Mouse (Mus musculus) stomach, postnatal 0 days (tissue): Measurements from ENCODE around the gene Ipo13. TPM values are rescaled to one million over a fixed set of nuclear protein-coding genes. Genes with fewer than 3 reads are reported as not detected.

Experiments used
- ATAC-seq: fragments of 200-750 bp; cut with Nextera tagmentation; 2 replicates; pipeline ENCODE4 v1.8.0; 2017; ENCODE audit not compliant: low FRiP score, low TSS enrichment
- DNase-seq: peaks from one replicate; pipeline ENCODE4 v3.0.0-alpha.2; 2016; ENCODE audit warnings: low spot score
- H3K27ac ChIP-seq: fragments of 300-500 bp; sonication (generic); replicated peaks from 2 replicates; pipeline ENCODE4 v1.5.1; 2014; ENCODE audit warnings: mild to moderate bottlenecking, control low read depth
- H3K27me3 ChIP-seq: fragments of 300-500 bp; sonication (generic); 2 replicates; pipeline ENCODE4 v1.6.1; 2014; ENCODE audit warnings: low read length; ENCODE audit not compliant: control insufficient read depth, insufficient read depth
- H3K36me3 ChIP-seq: fragments of 300-500 bp; sonication (generic); 2 replicates; pipeline ENCODE4 v1.6.1; 2014; ENCODE audit warnings: low read length, mixed read lengths; ENCODE audit not compliant: control insufficient read depth, insufficient read depth
- H3K4me1 ChIP-seq: fragments of 300-500 bp; sonication (generic); replicated peaks from 2 replicates; pipeline ENCODE4 v1.6.1; 2014; ENCODE audit warnings: antibody characterized with exemption; ENCODE audit not compliant: control insufficient read depth, insufficient read depth
- H3K4me2 ChIP-seq: fragments of 300-500 bp; sonication (generic); replicated peaks from 2 replicates; pipeline ENCODE4 v1.6.1; 2014; ENCODE audit warnings: low read depth, mild to moderate bottlenecking, control low read depth, moderate library complexity
- H3K4me3 ChIP-seq: fragments of 300-500 bp; sonication (generic); 2 replicates; pipeline ENCODE4 v1.5.1; 2014; ENCODE audit warnings: low read depth, low read length, control low read depth
- H3K9ac ChIP-seq: fragments of 300-500 bp; sonication (generic); 2 replicates; pipeline ENCODE4 v1.6.1; 2014; ENCODE audit warnings: mild to moderate bottlenecking, low read length, control low read depth, mixed read lengths
- H3K9me3 ChIP-seq: fragments of 300-500 bp; sonication (generic); 2 replicates; pipeline ENCODE4 v1.6.1; 2016; ENCODE audit warnings: low read length; ENCODE audit not compliant: control insufficient read depth
- CTCF ChIP-seq: IDR thresholded peaks from 2 replicates; pipeline ENCODE4 v1.5.1; 2016; ENCODE audit warnings: antibody characterized with exemption, low read depth, mild to moderate bottlenecking, moderate library complexity
- EP300 ChIP-seq: optimal IDR thresholded peaks from 2 replicates; pipeline ENCODE3; 2016; ENCODE audit warnings: antibody characterized with exemption
- WGBS: fragments of 180-500 bp; shearing (Covaris S2); extraction: QIAGEN DNeasy Blood & Tissue Kit; methylation state at CpG from one replicate; pipeline ENCODE4 v1.1.7; 2014; 5-methylcytosine and 5-hydroxymethylcytosine counted together
- polyA plus RNA-seq: library from polyadenylated mRNA; unstranded; fragments of >200 nt; fragmentation: Nextera tagmentation; extraction: Ambion mirVana; gene quantifications from 2 replicates; pipeline ENCODE4 v1.2.1, GENCODE M21; 2015

Ipo13 gene
- polyA plus RNA-seq, 1 experiment from 2014 or later = 21.5 TPM

- no peak for TF ChIP-seq CTCF
- TF ChIP-seq EP300 = no peak
- H3K27me3 ChIP-seq = no peaks in the 10 kb centered on the region
- no peak overlapping the region for H3K9ac ChIP-seq
- H3K4me3 ChIP-seq = no peak overlapping the region
- WGBS = 81% methylated on average over 4 of the region's 4 CpGs
- 0 out of 2 replicates have a peak, but pooled peaks cover 1% of the 10 kb centered on the region for H3K4me1 ChIP-seq
- no peak for ATAC-seq
- H3K36me3 ChIP-seq = no peaks in the 10 kb centered on the region
- H3K9me3 ChIP-seq = no peaks in the 10 kb centered on the region
- DNase-seq = no peak
- no peak overlapping the region for H3K27ac ChIP-seq
- H3K4me2 ChIP-seq = no peak overlapping the region
Measured at GRCm38 (mm10) chr4:117934081-117934480, 19.3 kb upstream of the Ipo13 start.

DNA sequence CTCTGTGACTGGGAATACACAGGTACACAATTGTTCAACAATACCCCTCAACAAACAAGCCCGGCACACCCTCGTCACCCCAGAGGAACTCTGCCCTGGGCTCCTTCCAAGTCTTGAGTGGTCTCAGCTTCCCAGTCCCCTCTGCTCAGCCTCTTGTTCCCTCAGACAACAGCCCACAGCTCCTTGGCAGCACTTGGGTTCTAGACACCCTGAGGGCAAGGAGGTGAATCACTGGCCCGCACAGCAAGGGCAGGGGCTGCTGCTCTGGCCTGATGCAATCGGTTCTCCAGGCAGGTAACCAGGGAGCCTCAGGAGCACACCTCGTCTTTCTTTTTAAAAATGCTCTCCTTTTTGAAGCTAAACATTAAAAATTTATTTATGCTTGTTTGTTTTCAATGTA, 18.4 kb upstream of the Ipo13 start:
- DNase-seq (no peak), ATAC-seq (no peak)
- Histone ChIP-seq H3K27ac (no peak overlapping the region), H3K4me3 (no peak overlapping the region), H3K4me1 (0 out of 2 replicates have a peak, but pooled peaks cover 3% of the 10 kb centered on the region), H3K36me3 (no peaks in the 10 kb centered on the region), H3K9ac (no peak overlapping the region), H3K4me2 (no peak overlapping the region), H3K9me3 (no peaks in the 10 kb centered on the region), H3K27me3 (no peaks in the 10 kb centered on the region)
- TF ChIP-seq CTCF = no peak
- TF ChIP-seq EP300 = no peak
- WGBS = 75% methylated on average over 5 of the region's 5 CpGs

DNA sequence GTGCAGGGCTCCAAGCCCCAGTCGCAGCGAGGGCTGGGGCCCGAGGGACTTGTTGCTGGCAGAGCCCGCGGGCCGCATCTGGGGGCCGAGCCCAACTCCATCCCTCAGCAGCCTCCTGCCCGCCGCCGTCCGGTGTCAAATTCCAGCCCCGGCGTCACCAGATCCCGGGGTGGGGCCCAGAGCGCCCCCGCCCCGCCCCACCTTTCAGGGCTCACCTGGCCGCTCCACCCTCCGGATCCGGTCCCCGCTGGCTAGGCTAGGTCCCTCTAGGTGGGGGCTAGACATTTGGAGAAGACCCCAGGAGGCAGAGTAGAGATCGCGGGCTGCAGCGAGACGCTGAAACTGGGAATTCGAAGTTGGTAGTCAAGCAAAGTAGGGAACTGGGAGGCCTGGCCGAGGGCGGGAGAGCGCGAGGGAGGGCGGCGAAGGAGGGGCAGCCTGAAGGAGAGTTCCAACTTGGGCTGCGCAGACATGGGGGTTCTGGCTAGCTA, 14.6 kb upstream of the Ipo13 start, which contains the start of gene Artn:
TSS of gene Artn (minus strand) at position 373 of the 491 bp plus-strand sequence.
- Histone ChIP-seq H3K4me2 (peak within 1 kb of the TSS; percentile 81), H3K36me3 (no peaks in the 10 kb centered on the region), H3K27me3 (peaks cover 2% of the 10 kb centered on the region; the same call in 1 of the 2 replicates), H3K9me3 (no peaks in the 10 kb centered on the region), H3K4me1 (peaks cover 3% of the 10 kb centered on the region; the same call in 1 of the 2 replicates), H3K9ac (peak within 1 kb of the TSS; percentile 63), H3K27ac (peak within 1 kb of the TSS; percentile 50), H3K4me3 (peak within 1 kb of the TSS; percentile 45)
- under 1% methylated on average over 33 of the region's 33 CpGs for WGBS
- DNase-seq (peak; percentile 79), ATAC-seq (peak; percentile 51)
- no peak for TF ChIP-seq EP300
- no peak for TF ChIP-seq CTCF

GRCm38 (mm10) chr4:117928699-117929241, 14.0 kb upstream of the Ipo13 start:
- Histone ChIP-seq H3K9ac (peak overlapping the region; percentile 63), H3K4me3 (peak overlapping the region; percentile 45), H3K4me2 (peak overlapping the region; percentile 81), H3K27me3 (peaks cover 2% of the 10 kb centered on the region; the same call in 1 of the 2 replicates), H3K9me3 (no peaks in the 10 kb centered on the region), H3K36me3 (no peaks in the 10 kb centered on the region), H3K4me1 (peaks cover 3% of the 10 kb centered on the region; the same call in 1 of the 2 replicates), H3K27ac (peak overlapping the region; percentile 50)
- DNase-seq (peak; percentile 65), ATAC-seq (peak; percentile 36; the same call in 1 of the 2 replicates)
- TF ChIP-seq EP300 (no peak), CTCF (peak; percentile 75)
- 4% methylated on average over 13 of the region's 13 CpGs for WGBS

- WGBS = 24% methylated on average over 6 of the region's 6 CpGs
Measured at GRCm38 (mm10) chr4:117928234-117928633, 13.4 kb upstream of the Ipo13 start.

More at GRCm38 (mm10) chr4:117928234-117928633, 13.4 kb upstream of the Ipo13 start:
- TF ChIP-seq CTCF (peak; percentile 91), EP300 (no peak)
- peaks cover 2% of the 10 kb centered on the region; the same call in 1 of the 2 replicates for H3K27me3 ChIP-seq
- H3K27ac ChIP-seq = no peak overlapping the region
- DNase-seq (peak; percentile 28), ATAC-seq (peak; percentile 28; the same call in 1 of the 2 replicates)
- peak overlapping the region; percentile 81 for H3K4me2 ChIP-seq
- peaks cover 3% of the 10 kb centered on the region; the same call in 1 of the 2 replicates for H3K4me1 ChIP-seq
- no peak overlapping the region for H3K9ac ChIP-seq
- H3K4me3 ChIP-seq = peak overlapping the region; percentile 45; the same call in 1 of the 2 replicates
- H3K36me3 ChIP-seq = no peaks in the 10 kb centered on the region
- H3K9me3 ChIP-seq = no peaks in the 10 kb centered on the region
